Mouse (Mus musculus) small intestine, adult 2 months (tissue): ENCODE measurements around the gene Gm2663.
"Not testable (repeated sequence)": the region's sequence is repeated elsewhere in the genome, so short reads cannot be mapped to it uniquely, and the experiment has no call there.

ENCODE experiments used
- CTCF ChIP-seq: fragments of 200-500 bp; IDR thresholded peaks from 2 replicates; pipeline ENCODE4 v1.5.1; 2012; ENCODE audit warnings: low read depth, mild to moderate bottlenecking, control low read depth, inconsistent platforms, low read length, moderate library complexity, mixed read lengths; ENCODE audit not compliant: insufficient replicate concordance, insufficient read length; ENCODE audit errors: extremely low read depth
- POLR2A ChIP-seq: fragments of 200-500 bp; IDR thresholded peaks from 2 replicates; pipeline ENCODE4 v1.6.1; 2012; ENCODE audit warnings: low read depth, mild to moderate bottlenecking, control low read depth, inconsistent platforms, low read length, moderate library complexity

- not testable (repeated sequence) for TF ChIP-seq POLR2A, CTCF
These were observed 34.8 kb downstream of the Gm2663 start, which contains the start of gene 1810009J06Rik for GRCm38 (mm10) chr6:40964454-40964853.
